Mouse (Mus musculus) small intestine, adult 10 weeks (tissue): ENCODE data around the gene Sct. TPM values are rescaled to one million over a fixed set of nuclear protein-coding genes. Genes with fewer than 3 reads are reported as not detected.

ENCODE experiments used
- polyA plus RNA-seq: library from polyadenylated mRNA; stranded (reverse); fragments of 350-450 nt; fragmentation: Illumina TruSeq; extraction: RNeasy Lipid Tissue Mini Kit (QIAGEN cat#74804); gene quantifications from one replicate; pipeline ENCODE4 v1.2.3, GENCODE M21; 2014; ENCODE audit warnings: low replicate concordance

The Sct gene
- polyA plus RNA-seq, result 1.2 TPM

DNA sequence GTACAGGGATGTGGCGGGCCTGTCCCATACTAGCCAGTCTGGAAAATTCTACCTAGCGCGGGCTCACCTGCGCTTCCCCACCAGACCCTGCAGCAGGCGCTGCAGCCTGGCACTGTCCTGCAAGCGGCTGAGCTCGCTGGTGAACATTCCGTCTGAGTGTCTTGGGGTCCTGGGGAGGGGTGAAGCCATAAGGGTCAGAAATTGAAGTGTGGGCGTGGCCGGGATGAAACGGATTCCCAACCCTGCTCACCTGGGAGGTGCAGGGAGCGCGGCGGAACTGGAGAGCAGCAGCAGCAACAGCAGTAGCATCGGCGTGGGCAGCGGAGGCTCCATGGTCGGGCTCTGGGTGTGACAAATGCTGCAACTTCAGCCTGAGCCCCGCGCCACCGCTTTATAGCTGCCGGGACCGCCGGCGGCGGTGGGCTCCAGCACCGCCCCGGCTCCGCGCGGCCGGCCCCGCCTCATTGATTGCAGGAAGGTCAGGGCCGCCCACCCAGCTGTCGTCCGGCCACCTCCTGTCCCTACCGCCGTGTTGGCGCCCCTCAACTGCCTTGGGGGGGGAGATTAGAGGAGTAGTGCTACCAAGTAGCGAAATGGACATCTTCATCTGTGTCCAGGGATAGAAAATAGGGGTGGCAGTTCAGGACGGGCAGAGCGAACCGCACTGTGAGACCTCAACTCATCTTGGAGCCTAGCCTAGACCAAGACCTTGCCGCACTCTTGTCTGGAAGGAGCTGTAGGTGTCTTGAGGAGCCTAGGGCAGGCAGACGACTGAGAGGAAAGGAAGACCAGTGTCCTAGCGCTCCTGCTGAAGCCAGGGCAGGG lies at the start of gene Sct:
Sct (minus strand) TSS at position 368 of the 825 bp plus-strand sequence.

DNA sequence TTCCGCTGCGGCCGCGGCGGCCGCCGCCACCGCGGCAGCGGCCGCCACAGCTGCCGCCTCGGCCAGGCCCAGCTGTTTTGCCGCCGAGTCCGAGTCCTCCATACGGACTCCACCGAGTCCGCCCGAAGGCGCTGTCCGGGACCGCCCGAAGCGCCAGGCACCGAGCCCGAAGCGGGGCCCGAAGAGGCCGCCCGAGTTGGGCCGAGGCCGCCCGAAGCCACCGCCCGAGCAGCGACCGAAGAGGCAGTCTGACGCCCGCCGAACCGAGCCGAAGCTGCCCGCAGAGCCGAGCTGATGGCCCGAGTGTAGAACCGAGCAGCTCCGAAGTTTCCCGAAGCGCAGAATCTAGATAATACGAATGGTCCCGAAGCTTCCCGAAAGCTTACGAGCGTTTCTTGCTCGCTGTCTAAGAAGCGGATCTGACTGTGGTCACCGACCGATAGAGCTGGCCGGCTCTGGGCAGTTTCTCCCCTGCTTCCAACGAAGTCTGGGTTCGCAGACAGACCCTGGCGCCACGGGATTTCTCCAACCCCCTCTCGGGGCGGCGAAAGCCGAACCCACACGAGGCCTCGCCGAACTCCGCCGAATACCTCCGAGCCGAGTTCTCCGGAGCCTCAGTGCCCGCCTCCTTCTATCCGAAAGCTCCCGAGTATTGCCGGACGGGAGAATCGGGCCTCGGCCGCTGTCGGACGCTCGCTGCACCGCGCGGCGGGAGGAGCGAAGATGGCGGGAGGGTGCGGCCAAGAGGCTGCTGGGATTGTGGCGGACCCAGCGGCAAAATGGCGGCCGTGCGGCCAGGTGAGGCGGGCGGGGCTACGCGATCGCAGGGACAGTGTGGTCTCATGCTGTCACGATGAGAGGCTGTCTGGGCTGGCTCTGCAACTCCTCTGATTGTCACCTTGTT lies 48.8 kb upstream of the Sct start, which contains the start of the genes Deaf1 and Tmem80:
Deaf1 (minus strand) TSS at position 222 of the 904 bp plus-strand sequence.
Tmem80 (plus strand) TSS at position 271 of the 904 bp plus-strand sequence.

DNA sequence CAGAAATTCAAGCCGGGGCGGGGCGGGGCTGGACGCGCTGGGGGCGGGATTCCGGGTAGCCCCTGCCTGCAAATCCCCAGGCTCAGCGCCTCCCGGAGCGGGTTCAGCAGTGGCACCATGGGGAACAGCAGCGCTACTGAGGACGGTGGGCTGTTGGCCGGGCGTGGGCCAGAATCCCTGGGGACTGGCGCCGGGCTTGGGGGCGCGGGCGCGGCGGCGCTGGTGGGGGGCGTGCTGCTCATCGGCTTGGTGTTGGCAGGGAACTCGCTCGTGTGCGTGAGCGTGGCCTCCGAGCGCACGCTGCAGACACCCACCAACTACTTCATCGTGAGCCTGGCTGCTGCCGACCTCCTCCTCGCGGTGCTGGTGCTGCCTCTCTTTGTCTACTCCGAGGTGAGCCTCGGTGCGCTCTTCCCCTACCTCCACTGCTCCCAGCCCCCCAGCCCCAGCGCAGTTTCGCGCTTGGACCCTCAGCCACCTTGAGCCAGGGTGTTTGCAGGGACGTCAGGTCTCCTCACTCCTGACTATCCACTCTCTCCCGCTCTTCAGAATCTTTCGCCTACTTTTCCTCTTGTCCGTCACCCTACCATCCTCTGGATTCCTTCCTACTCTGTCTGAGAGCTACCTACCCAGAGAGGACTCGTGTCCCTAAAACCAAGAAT lies 13.1 kb upstream of the Sct start, which contains the start of gene Drd4:
Drd4 (plus strand) TSS at position 86 of the 662 bp plus-strand sequence.

DNA sequence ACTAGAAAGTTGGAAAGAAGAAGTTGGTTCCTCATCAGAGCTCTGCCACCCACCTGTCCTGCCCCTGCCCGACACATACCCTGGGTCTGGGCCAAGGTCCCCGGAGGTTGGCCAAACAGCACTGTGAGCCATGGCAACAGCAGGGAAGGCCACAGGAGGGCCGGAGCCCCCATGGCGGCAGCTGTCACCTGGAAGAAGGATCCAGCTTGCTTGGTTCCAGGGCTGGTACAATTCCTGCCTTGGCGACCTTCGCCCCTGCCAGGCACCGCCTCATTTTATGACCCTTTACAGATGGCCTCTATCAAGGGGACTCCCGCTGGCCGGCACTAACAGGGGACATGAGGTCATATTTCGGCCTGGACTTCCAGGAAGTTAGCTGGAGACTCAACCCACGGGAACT lies 2.4 kb downstream of the Sct start, which contains the start of gene Cdhr5:
Cdhr5 (minus strand) TSS at position 241 of the 400 bp plus-strand sequence.

DNA sequence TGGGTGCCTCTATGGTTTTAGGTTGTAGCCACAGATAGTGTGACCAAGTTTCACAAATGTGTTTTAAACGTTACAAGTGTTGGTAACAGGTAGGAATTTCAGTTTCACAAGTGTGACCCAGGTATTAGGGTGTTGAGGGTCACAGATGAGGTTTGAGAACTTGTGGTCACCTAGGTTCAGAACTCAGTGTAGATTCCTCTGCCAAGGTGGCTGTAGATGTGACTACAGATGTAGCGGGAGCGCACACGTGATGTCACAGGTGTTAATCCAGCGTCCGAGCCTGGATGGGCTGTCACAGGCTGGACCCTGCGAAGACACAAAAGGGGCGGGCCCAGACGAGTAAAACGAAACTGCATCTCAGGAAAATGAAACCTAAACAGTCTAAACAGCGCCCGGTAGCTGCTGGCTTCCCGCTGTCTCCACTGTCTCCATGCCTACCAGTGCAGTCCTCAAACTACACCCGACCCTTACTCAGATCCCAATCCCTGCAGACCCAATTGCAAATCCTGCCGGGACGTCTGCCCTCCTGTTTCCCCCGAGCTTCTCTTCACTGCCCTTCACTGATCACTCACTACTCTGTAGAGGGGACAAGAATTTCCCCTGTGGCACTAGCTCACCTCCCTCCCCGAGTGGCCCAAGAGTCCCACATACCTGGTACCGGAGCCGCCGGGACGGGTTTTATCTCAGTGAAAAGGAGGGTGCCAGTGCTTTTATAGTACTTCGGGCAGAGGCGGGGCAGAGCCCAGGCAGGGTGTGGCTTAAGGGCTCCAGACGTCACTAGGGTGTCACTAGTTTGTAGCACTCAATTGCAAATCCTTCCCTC lies 13.0 kb downstream of the Sct start, which contains the start of gene Irf7:
Irf7 (minus strand) TSS at position 743 of the 823 bp plus-strand sequence.

Other genes starting within 250 kb of the Sct start
- gene B4galnt4, start 218.0 kb downstream of the Sct start, polyA plus RNA-seq, result 0.45 TPM
- 0.74 TPM for gene Pkp3, start 200.9 kb downstream of the Sct start, polyA plus RNA-seq
- gene Sigirr, start 178.6 kb downstream of the Sct start, polyA plus RNA-seq, result 1.6 TPM
- gene Ano9, start 161.3 kb downstream of the Sct start, polyA plus RNA-seq, result 145 TPM
- gene Ptdss2, start 156.8 kb downstream of the Sct start, polyA plus RNA-seq, result 11.3 TPM
- gene Rnh1, start 106.3 kb downstream of the Sct start, polyA plus RNA-seq, result 1.9 TPM
- gene Hras, start 85.1 kb downstream of the Sct start, polyA plus RNA-seq, result 2.0 TPM
- gene Lrrc56, start 85.0 kb downstream of the Sct start, polyA plus RNA-seq, result 0.56 TPM
- gene Lmntd2, start 65.1 kb downstream of the Sct start, polyA plus RNA-seq, result 0.59 TPM
- gene Rassf7, start 63.3 kb downstream of the Sct start, polyA plus RNA-seq, result 8.4 TPM
- 8.6 TPM for gene Phrf1, start 50.3 kb downstream of the Sct start, polyA plus RNA-seq
- gene Irf7, start 12.7 kb downstream of the Sct start, polyA plus RNA-seq, result 97.9 TPM
- gene Cdhr5, start 2.3 kb downstream of the Sct start, polyA plus RNA-seq, result 150 TPM
- not detected for gene Drd4, start 12.9 kb upstream of the Sct start, polyA plus RNA-seq
- 0.85 TPM for gene Deaf1, start 48.6 kb upstream of the Sct start, polyA plus RNA-seq
- gene Tmem80, start 48.6 kb upstream of the Sct start, polyA plus RNA-seq, result 16.0 TPM
- gene Eps8l2, start 59.7 kb upstream of the Sct start, polyA plus RNA-seq, result 11.5 TPM
- 17.9 TPM for gene Taldo1, start 113.1 kb upstream of the Sct start, polyA plus RNA-seq
- 3.3 TPM for gene Gatd1, start 135.0 kb upstream of the Sct start, polyA plus RNA-seq
- gene Cend1, start 150.4 kb upstream of the Sct start, polyA plus RNA-seq, result not detected
- gene Slc25a22, start 158.8 kb upstream of the Sct start, polyA plus RNA-seq, result 3.3 TPM
- 0.19 TPM for gene Pidd1, start 164.9 kb upstream of the Sct start, polyA plus RNA-seq
- 8.8 TPM for gene Rplp2, start 168.2 kb upstream of the Sct start, polyA plus RNA-seq
- 2.3 TPM for gene Pnpla2, start 176.1 kb upstream of the Sct start, polyA plus RNA-seq
- not detected for gene Cracr2b, start 182.0 kb upstream of the Sct start, polyA plus RNA-seq
- 22.0 TPM for gene Cd151, start 188.3 kb upstream of the Sct start, polyA plus RNA-seq
- 0.78 TPM for gene Polr2l, start 196.0 kb upstream of the Sct start, polyA plus RNA-seq
- not detected for gene Tspan4, start 196.1 kb upstream of the Sct start, polyA plus RNA-seq